Mouse (Mus musculus): Measurements from ENCODE around the gene Fstl1. TPM values are rescaled to one million over a fixed set of nuclear protein-coding genes. Genes with fewer than 3 reads are reported as not detected.

Gene Fstl1
- polyA plus RNA-seq, 1 experiment, result 84.0 TPM

DNA sequence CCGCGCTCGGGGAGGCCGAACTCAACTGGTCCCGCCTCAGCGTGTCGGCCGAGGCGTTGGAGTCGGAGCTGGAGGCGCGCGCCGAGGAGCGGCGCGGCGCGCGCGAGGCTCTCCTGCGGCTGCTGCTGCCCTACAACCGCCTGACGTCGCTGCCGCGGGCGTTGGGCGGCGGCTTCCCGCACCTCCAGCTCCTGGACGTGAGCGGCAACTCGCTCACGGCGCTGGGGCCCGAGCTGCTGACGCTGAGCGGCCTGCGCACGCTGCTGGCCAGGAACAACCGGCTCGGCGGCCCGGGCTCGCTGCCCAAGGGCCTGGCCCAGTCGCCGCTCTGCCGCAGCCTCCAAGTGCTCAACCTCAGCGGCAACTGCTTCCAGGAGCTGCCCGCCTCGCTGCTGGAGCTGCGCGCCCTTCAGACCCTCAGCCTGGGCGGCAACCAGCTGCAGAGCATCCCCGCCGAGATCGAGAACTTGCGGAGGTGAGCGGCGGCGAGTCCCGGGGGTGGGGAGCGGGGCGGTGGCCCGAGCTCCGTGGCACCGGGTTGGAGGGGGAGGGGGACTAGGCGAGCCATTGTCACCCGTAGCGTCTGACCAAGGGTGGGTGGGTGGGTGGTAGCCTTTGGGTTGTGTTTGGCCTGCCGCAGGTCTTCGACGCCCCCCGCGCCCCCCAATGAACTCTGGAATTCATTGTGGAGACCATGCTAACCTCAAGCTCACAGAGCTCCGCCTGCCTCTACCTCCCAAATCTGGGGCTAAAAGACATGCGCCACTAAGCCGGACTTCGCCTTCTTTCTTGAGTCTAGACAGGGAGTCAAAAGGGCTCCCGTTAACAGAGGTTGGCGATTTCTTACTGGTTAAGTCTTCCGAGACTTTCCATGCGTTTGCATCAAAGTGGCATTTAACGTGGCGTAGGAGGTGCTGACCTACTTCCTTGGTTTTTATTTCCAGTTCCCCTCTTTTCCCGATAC is 92.1 kb downstream of the Fstl1 start:
- DNase-seq (ENCODE audit: low read depth), result no peak

DNA sequence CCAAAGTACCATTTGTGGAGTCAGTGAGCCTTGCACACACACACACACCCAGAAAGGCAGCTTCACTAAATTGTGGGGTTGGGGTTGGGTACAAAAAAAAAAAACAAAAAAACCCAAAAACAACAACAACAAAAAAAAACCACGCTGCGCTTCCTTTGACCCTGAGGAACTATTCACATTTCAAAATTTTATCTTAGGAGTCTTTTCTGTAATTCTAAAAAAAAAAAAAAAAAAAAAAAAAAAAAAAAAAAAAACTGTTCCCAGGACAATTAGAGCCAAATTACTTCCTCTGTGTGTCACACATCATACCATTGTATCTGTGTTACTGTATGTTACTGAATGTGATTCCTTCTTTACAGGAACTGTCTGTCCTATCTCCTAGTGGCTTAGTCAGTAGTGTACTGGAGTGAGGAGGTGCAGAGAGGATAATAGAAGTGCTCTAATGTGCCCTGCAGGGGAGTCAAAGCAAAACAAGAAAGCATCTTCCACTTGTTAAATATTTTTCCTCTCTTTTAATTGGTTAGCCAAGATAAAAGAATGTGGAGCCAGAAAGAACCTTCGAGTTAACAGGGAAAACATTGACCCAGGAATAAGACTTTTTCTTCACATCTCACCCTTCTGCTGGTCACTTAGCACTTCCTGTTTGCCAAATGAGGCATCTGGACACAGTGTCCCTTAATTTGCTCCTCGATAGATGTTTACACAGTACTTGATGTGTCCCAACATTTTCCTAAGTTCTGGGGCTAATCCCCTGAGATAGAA is 93.0 kb downstream of the Fstl1 start:
- DNase-seq (ENCODE audit: low read depth), result no peak

GRCm38 (mm10) chr16:37871112-37871715 is 94.5 kb downstream of the Fstl1 start:
- DNase-seq (ENCODE audit: low read depth), result no peak

GRCm38 (mm10) chr16:37874501-37875235 is 98.0 kb downstream of the Fstl1 start:
- no peak for DNase-seq (ENCODE audit: low read depth)

GRCm38 (mm10) chr16:37877406-37877805 is 100.7 kb downstream of the Fstl1 start:
- DNase-seq (ENCODE audit: low read depth), result no peak

DNA sequence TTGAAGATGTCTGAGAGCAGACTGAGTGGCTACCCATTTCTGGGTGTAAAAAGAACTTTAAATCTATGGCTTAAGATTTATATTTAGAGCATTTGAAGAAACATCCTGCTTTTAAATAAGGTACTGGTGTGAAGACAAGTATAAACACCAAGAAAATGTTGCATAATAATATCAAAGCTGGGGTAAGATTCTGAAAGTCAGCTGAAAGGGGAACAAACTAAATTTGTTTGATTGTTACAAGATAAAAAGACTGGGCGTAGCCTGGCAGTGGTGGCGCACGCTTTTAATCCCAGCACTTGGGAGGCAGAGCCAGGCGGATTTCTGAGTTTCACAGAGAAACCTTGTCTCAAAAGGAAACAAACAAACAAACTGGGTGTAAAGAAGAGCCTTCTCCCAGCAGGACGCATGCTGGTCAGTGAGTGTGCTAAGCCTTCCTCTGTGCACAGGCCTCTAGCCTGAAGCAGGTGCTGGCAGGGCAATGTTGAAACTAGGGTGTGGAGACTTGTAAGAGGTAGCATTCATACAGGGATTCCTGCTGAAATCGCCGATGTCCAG is 102.4 kb downstream of the Fstl1 start:
- DNase-seq (ENCODE audit: low read depth), result no peak

DNA sequence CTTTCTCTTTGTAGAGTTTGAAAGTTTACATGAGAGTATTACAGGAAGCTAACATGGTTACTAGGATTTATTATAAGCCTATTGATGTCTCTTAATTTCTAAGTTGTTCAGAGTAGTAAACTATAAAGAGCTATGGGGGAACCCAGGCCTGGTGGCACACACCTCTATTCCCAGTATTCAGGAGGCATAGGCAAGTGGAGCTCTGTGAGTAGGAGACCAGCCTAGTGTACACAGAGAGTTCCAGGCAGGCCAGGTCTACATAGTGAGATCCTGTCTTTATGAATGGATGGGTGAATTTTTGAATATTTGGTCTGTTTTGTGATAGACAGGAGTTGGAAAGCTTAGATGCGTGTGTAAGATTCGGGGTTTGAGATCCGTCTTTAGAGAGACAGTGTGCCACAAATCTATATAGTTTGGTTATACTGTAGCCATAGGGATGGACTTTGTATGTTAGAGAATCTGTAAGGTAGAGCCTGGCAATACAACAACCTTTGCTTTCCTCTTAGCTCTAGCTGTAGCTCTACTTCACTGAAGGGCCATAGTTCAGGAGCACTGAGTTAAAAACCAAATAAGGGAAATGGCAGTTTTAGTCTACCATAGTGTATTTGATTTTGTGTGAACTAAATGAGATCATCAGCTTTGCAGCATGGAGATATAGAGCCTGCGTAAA is 103.2 kb downstream of the Fstl1 start:
- DNase-seq (ENCODE audit: low read depth), result no peak

GRCm38 (mm10) chr16:37881168-37881567 is 104.5 kb downstream of the Fstl1 start:
- no peak for DNase-seq (ENCODE audit: low read depth)

Other genes starting within 250 kb of the Fstl1 start
- 6.1 and 7.9 TPM in 2 replicates for gene Gtf2e1, start 237.1 kb upstream of the Fstl1 start, polyA plus RNA-seq (2012; rRNA removed)
- 3.3 and 3.6 TPM in 2 replicates for gene Rabl3, start 237.0 kb upstream of the Fstl1 start, polyA plus RNA-seq (2012; rRNA removed)
- 0.14 and 0.49 TPM in 2 replicates for gene Hgd, start 196.7 kb upstream of the Fstl1 start, polyA plus RNA-seq (2012; rRNA removed)
- 65.0 and 93.1 TPM in 2 replicates for gene Ndufb4, start 122.4 kb upstream of the Fstl1 start, polyA plus RNA-seq (2012; rRNA removed)
- gene Gm36028, start 84.3 kb downstream of the Fstl1 start, polyA plus RNA-seq (2012; rRNA removed), result 0.12 and 0.14 TPM in 2 replicates
- gene Lrrc58, start 91.5 kb downstream of the Fstl1 start, polyA plus RNA-seq (2012; rRNA removed), result 31.1 and 31.6 TPM in 2 replicates
- gene Gpr156, start 139.6 kb downstream of the Fstl1 start, polyA plus RNA-seq (2012; rRNA removed), result 1.1 and 1.5 TPM in 2 replicates

Data from gonadal fat pad, adult 2 months (tissue).